Mouse (Mus musculus): ENCODE measurements around the gene Fuz.
"Not testable (repeated sequence)": the region's sequence is repeated elsewhere in the genome, so short reads cannot be mapped to it uniquely, and the experiment has no call there.

Fuz gene

GRCm38 (mm10) chr7:44861429-44861816 lies 34.5 kb upstream of the Fuz start:
- DNase-seq = no peak

- DNase-seq = no peak
Observed at GRCm38 (mm10) chr7:44862434-44862833, 33.4 kb upstream of the Fuz start.

- DNase-seq = no peak
Observed at GRCm38 (mm10) chr7:44863210-44863609, 32.7 kb upstream of the Fuz start.

GRCm38 (mm10) chr7:44863982-44864494 lies 31.8 kb upstream of the Fuz start:
- DNase-seq = no peak

- DNase-seq = peak; percentile 37
Observed at GRCm38 (mm10) chr7:44864595-44865542, 31.0 kb upstream of the Fuz start.

GRCm38 (mm10) chr7:44866276-44867009 lies 29.4 kb upstream of the Fuz start:
- peak; percentile 66 for DNase-seq

GRCm38 (mm10) chr7:44867010-44867702 lies 28.7 kb upstream of the Fuz start:
- DNase-seq = no peak

GRCm38 (mm10) chr7:44867802-44868201 lies 28.1 kb upstream of the Fuz start:
- DNase-seq = no peak

- DNase-seq = peak; percentile 63
Observed at GRCm38 (mm10) chr7:44868465-44868864, 27.4 kb upstream of the Fuz start.

- peak; percentile 72 for DNase-seq
Observed at GRCm38 (mm10) chr7:44868919-44869696, 26.8 kb upstream of the Fuz start.

GRCm38 (mm10) chr7:44869697-44870528 lies 26.0 kb upstream of the Fuz start, which contains the start of gene Ptov1:
Gene Ptov1 (minus strand): TSS chr7:44869788.
- DNase-seq = peak; percentile 89

- DNase-seq = no peak
Observed at GRCm38 (mm10) chr7:44870614-44871013, 25.3 kb upstream of the Fuz start.

- no peak for DNase-seq
Observed at GRCm38 (mm10) chr7:44871181-44871580, 24.7 kb upstream of the Fuz start.

GRCm38 (mm10) chr7:44871774-44872173 lies 24.1 kb upstream of the Fuz start:
- DNase-seq = not testable (repeated sequence)

GRCm38 (mm10) chr7:44877833-44878232 lies 18.0 kb upstream of the Fuz start:
- no peak for DNase-seq

GRCm38 (mm10) chr7:44883036-44883435 lies 12.8 kb upstream of the Fuz start:
- no peak for DNase-seq

- DNase-seq = no peak
Observed at GRCm38 (mm10) chr7:44884637-44885036, 11.2 kb upstream of the Fuz start.

- no peak for DNase-seq
Observed at GRCm38 (mm10) chr7:44886964-44887363, 8.9 kb upstream of the Fuz start.

GRCm38 (mm10) chr7:44888256-44889105 lies 7.4 kb upstream of the Fuz start:
- DNase-seq = no peak

GRCm38 (mm10) chr7:44890180-44890579 lies 5.7 kb upstream of the Fuz start:
- no peak for DNase-seq
